Mouse (Mus musculus): ENCODE data around the gene Olfr1134.
"Not testable (repeated sequence)": the region's sequence is repeated elsewhere in the genome, so short reads cannot be mapped to it uniquely, and the experiment has no call there.

Gene Olfr1134

GRCm38 (mm10) chr2:87658360-87658759 is at the start of gene Olfr1134:
TSS of gene Olfr1134 (minus strand) at chr2:87658460.
- ATAC-seq (ENCODE audit: low TSS enrichment), result no peak

DNA sequence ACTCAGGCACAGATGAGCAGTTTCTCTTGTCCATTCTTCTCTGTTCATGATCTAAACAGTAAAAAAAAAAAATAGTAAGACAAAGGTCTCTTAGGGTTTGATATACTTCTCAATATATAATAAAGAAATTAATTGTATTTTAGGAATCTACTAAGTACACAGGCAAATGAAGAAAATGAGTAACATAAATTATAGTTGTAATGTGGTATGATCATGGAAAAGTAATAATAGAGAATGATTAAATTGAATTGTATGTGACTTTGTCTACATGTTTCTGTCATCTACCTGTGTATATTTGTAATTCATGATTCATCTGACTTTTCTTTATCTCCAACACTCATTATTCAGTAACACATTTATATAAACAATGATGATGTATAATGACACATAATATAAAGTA is 35.6 kb upstream of the Olfr1134 start, which contains the start of gene Olfr1136:
Gene Olfr1136, minus strand, starts transcription at position 101 of the 400 bp plus-strand sequence.
- no peak for ATAC-seq (ENCODE audit: low TSS enrichment)

DNA sequence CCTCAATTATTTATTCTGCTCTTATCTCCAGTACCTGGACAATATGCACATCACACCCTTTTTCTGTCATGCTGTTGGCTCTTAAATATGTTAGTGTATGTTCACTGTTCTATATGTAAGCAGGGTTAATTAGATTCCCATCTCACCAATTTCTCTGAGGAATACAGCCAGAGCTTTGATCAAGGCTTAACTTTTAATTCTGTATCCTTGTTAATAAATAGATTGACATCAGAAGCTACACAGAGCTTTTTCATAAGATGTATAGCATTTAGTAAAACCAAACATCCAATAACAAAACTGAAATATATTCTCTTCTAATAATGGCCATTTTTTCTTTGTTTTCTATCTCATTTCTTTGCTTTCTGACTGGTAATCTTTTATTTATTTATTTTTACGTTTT is 15.3 kb upstream of the Olfr1134 start, which contains the start of gene Olfr1135:
Gene Olfr1135, minus strand, starts transcription at position 101 of the 400 bp plus-strand sequence.
- no peak for ATAC-seq (ENCODE audit: low TSS enrichment)

GRCm38 (mm10) chr2:87647274-87647673 is 11.0 kb downstream of the Olfr1134 start, which contains the start of gene Olfr1133:
TSS of gene Olfr1133 (minus strand) at chr2:87647374.
- ATAC-seq (ENCODE audit: low TSS enrichment), result no peak

- ATAC-seq (ENCODE audit: low TSS enrichment), result no peak
These were observed 15.8 kb downstream of the Olfr1134 start for GRCm38 (mm10) chr2:87642441-87642840.

DNA sequence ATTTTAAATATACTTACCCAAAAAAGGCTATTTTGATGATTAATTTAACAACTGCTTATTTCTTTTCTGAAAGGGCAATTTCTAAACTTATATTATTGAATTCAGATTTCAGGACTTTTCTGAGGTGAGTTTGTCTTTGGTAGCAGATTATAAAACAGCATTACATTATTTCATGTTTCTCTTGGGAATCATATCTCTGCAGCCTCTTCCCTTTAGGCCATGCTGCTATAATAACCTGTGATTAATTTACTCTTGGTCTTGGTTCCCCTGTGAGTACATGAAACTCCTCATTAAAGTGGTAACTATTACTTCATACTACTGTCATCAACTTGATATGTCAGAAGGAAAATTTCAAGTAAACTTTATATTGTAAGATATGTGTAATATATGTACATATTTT is 20.8 kb downstream of the Olfr1134 start, which contains the start of gene Olfr1132:
Gene Olfr1132, minus strand, starts transcription at position 101 of the 400 bp plus-strand sequence.
- ATAC-seq (ENCODE audit: low TSS enrichment), result no peak

GRCm38 (mm10) chr2:87626804-87627203 is 31.5 kb downstream of the Olfr1134 start, which contains the start of gene Olfr1131:
TSS of gene Olfr1131 (plus strand) at chr2:87627104.
- no peak for ATAC-seq (ENCODE audit: low TSS enrichment)

DNA sequence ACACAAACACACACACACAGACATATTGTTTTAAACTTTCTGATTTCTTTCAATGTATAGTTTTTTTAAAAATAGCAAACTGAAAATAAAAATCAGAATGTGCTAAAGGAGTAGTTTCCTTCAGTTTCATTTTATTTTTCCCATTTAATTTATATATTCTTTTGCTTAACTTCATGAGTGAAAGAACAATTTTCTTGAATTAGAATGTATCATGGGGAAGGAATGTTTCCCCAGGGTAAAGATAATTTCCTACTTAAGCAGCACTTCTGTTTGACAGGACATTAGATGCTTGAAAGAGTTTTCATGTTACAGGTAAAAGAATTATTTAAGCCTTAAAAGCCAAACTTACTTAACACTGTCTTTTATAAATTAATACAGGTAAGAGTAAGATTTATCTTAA is 52.3 kb downstream of the Olfr1134 start, which contains the start of gene Olfr1130:
Gene Olfr1130, plus strand, starts transcription at position 301 of the 400 bp plus-strand sequence.
- ATAC-seq (ENCODE audit: low TSS enrichment), result not testable (repeated sequence)

Data from frontal cortex, adult (tissue).